In genomic region chr4:83183288-83183930, GRCm38 (mm10) we compare ENCODE assay signal across 8 mouse cellular contexts.
DNase-seq lines count a peak whose midpoint lies in the region; ATAC-seq and TF ChIP-seq lines count a peak whose summit lies in the region.

No protein-coding gene starts in this region.

- H3K79me2 ChIP-seq in C2C12 (ENCODE audit: control insufficient read depth, insufficient read depth) = no peaks in the 10 kb centered on the region

- H3K4me2 ChIP-seq in embryonic facial prominence, embryonic 13.5 days = no peak overlapping the region

- H3ac ChIP-seq in C2C12 (ENCODE audit: control insufficient read depth, insufficient read length, low read depth) = no peak overlapping the region

- H3K27me3 ChIP-seq in C2C12 (ENCODE audit: control insufficient read depth, insufficient read depth, insufficient read length) = no peaks in the 10 kb centered on the region
- H3K27me3 ChIP-seq in embryonic facial prominence, embryonic 13.5 days = no peaks in the 10 kb centered on the region
- no peaks in the 10 kb centered on the region for H3K27me3 ChIP-seq in limb, embryonic 10.5 days (ENCODE audit: low read depth, poor library complexity, severe bottlenecking)

- no peaks in the 10 kb centered on the region for H3K79me3 ChIP-seq in C2C12 (ENCODE audit: low read depth)

- peak; percentile 30 for DNase-seq in adrenal gland, postnatal 25 days
- DNase-seq in heart, adult 8-10 months (ENCODE audit: low spot score) = peak; percentile 25
- peak; percentile 54 for DNase-seq in kidney, adult 9 months
- DNase-seq in limb, embryonic 10.5 days (ENCODE audit: low spot score) = peak; percentile 73
- DNase-seq in neural tube, embryonic 10.5 days (ENCODE audit: extremely low spot score, low spot score) = peak; percentile 68
- peak; percentile 13 for DNase-seq in thymus, postnatal 4 days

- H3K27ac ChIP-seq in embryonic facial prominence, embryonic 13.5 days = no peak overlapping the region
- peak overlapping the region; percentile 51; the same call in 1 of the 2 replicates for H3K27ac ChIP-seq in limb, embryonic 10.5 days

- no peak overlapping the region for H3K4me3 ChIP-seq in C2C12 (ENCODE audit: insufficient read depth, poor library complexity, severe bottlenecking)
- H3K4me3 ChIP-seq in embryonic facial prominence, embryonic 13.5 days = no peak overlapping the region
- no peak overlapping the region for H3K4me3 ChIP-seq in limb, embryonic 10.5 days

- no peaks in the 10 kb centered on the region for H3K9me3 ChIP-seq in embryonic facial prominence, embryonic 13.5 days
- H3K9me3 ChIP-seq in limb, embryonic 10.5 days (replicated peaks) = no peaks in the 10 kb centered on the region

- peaks cover 16% of the 10 kb centered on the region for H3K4me1 ChIP-seq in embryonic facial prominence, embryonic 13.5 days
- H3K4me1 ChIP-seq in limb, embryonic 10.5 days = peaks cover 17% of the 10 kb centered on the region

- peak; percentile 74; the same call in 1 of the 2 replicates for ATAC-seq in embryonic facial prominence, embryonic 13.5 days (ENCODE audit: insufficient number of reproducible peaks, insufficient read depth, low FRiP score, low TSS enrichment, low read depth)

- no peak overlapping the region for H3K9ac ChIP-seq in embryonic facial prominence, embryonic 13.5 days

- H3K36me3 ChIP-seq in C2C12 (ENCODE audit: control insufficient read depth, insufficient read depth) = no peaks in the 10 kb centered on the region
- H3K36me3 ChIP-seq in embryonic facial prominence, embryonic 13.5 days = no peaks in the 10 kb centered on the region
- no peaks in the 10 kb centered on the region for H3K36me3 ChIP-seq in limb, embryonic 10.5 days

- WGBS in embryonic facial prominence, embryonic 13.5 days = 31% methylated on average over 9 of the region's 9 CpGs
- WGBS in limb, embryonic 10.5 days = 43% methylated on average over 9 of the region's 9 CpGs

- TF ChIP-seq CTCF in C2C12 (IDR thresholded peaks at IDR 0.05; ENCODE audit: control insufficient read depth, insufficient read depth, insufficient read length) = peak; percentile 3

TF ChIP-seq in C2C12, 6 proteins besides CTCF, POLR2A, EP300 and RAD21:
- no peak for TF ChIP-seq CEBPB (IDR thresholded peaks at IDR 0.05; ENCODE audit: low read depth)
- no peak for TF ChIP-seq MAX (IDR thresholded peaks at IDR 0.05)
- no peak for TF ChIP-seq FOSL1 (IDR thresholded peaks at IDR 0.05; ENCODE audit: insufficient read depth, low read length, poor library complexity, severe bottlenecking)
- TF ChIP-seq MYOD1 (IDR thresholded peaks at IDR 0.05; ENCODE audit: control insufficient read depth, insufficient read length, low read depth) = no peak
- TF ChIP-seq USF1 (IDR thresholded peaks at IDR 0.05; ENCODE audit: low read depth) = no peak
- TF ChIP-seq MYOG (IDR thresholded peaks at IDR 0.05; ENCODE audit: control insufficient read depth, extremely low read depth, insufficient read length) = no peak
TF ChIP-seq in C2C12: peak in this region for 0.

Comparison
In these comparisons a context has a peak if more than half of its experiments do, and no peak if none do; other contexts are left out.
1. DNase-seq: peak in every context shown above with its lines; median percentile 73 in limb, embryonic 10.5 days; 68 in neural tube, embryonic 10.5 days; 54 in kidney, adult 9 months; 30 in adrenal gland, postnatal 25 days; 25 in heart, adult 8-10 months; 13 in thymus, postnatal 4 days.